Mouse (Mus musculus): Measurements from ENCODE around the gene Fcgr1. TPM values are rescaled to one million over a fixed set of nuclear protein-coding genes. Genes with fewer than 3 reads are reported as not detected.

Fcgr1 gene
- total RNA-seq, 2 experiments from 2014 or later, result 4.5 to 10.8 TPM

GRCm38 (mm10) chr3:96277800-96278624, 15.8 kb downstream of the Fcgr1 start:
- ATAC-seq (replicated peaks; ENCODE audit: low FRiP score, poor library complexity, severe bottlenecking), result peak; percentile 94

- ATAC-seq (replicated peaks; ENCODE audit: low FRiP score, poor library complexity, severe bottlenecking), result peak; percentile 62
These were observed 16.4 kb downstream of the Fcgr1 start for GRCm38 (mm10) chr3:96277428-96277799.

DNA sequence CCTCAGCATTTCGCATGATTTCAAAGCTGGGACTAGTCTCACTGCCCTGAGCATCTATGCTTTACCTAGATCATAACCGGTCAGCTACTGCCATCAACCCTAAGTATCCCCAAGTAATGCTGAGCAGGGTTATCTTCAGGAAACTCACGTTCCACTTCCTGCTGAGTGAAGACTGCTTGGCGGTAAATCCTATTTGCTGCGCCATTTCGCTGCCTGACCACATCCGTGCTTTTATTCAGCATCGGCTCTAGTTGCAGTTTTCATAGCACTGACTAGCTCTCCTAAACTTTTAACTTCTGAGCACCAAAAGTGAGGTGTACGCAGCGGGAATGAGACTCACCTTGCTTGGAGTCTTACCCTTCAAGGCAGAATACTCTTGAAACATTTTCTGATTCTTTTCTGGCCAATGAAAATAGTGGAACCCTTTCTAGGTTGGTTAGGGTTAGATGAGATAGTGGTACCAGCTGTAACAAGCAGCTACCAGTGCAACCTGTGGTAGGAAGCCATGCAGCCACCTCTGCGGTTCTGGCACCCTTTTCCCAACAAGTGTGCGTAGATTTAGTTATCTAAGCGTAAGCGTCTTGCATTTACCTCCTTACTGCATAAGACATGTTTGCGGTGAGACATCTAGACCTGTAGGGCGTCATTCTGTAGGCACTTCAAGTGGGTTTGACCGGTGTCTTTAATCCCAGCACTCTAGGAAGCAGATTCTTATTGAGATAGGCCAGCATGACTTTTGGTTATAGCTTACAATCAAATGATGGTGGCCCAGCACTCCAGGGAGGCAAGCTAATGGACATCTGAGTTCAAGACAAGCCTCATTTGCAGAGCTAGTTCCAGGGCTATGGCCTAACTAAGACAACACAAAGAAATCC, 19.9 kb downstream of the Fcgr1 start:
- no peak for ATAC-seq (replicated peaks; ENCODE audit: low FRiP score, poor library complexity, severe bottlenecking)

GRCm38 (mm10) chr3:96269511-96270474, 24.0 kb downstream of the Fcgr1 start, which contains the start of gene Hist2h2bb:
Gene Hist2h2bb, plus strand, starts transcription at chr3:96269752.
- ATAC-seq (replicated peaks; ENCODE audit: low FRiP score, poor library complexity, severe bottlenecking), result peak; percentile 88

DNA sequence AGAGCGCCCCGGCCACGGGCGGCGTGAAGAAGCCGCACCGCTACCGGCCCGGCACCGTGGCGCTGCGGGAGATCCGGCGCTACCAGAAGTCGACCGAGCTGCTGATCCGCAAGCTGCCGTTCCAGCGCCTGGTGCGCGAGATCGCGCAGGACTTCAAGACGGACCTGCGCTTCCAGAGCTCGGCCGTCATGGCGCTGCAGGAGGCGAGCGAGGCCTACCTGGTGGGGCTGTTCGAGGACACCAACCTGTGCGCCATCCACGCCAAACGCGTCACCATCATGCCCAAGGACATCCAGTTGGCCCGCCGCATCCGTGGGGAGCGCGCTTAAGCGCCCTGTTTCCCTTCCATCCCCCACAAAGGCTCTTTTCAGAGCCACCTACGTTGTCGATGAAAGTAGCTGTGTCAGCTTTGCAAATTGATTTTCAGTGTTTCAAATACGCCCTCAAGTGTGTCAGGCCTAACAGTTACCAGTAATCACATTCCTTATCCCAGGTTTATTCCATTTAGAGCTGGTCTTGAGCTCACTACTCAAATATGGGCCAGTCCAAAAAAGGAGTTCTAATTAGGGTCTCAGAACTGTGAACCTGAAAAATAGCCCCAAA, 24.9 kb downstream of the Fcgr1 start:
- ATAC-seq (replicated peaks; ENCODE audit: low FRiP score, poor library complexity, severe bottlenecking), result peak; percentile 33

DNA sequence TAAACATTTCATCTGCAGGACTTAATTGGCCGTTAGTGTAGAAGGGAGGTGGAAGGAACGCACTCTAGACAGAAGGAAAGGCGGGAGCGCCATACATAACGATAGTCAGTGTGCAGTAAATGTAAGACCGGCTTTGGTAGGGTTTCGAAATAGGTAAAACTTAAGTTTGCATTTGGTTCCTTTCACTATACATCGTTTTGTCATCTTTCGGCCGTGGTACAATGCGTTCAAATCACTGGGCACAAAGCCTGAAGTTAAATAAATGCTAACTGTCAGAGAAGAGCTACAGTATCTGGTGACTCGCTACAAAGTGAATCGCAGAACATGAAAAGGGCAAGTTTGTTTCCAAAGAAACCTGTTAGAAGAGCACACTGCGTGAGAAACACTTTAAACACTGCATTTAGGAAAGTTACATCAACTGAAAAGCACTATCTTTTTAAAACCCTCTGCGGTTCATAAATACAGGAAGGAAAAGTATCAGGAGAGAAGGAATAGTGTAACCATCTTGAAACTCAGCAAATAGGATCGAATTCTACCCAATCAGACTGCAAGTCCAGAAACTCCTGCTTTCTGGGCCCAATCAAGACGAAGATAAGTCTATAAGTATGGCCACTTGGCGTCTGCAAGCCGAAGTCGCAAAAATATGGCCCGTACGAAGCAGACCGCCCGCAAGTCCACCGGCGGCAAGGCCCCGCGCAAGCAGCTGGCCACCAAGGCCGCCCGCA, 25.6 kb downstream of the Fcgr1 start, which contains the start of gene Hist2h3b:
Hist2h3b (plus strand) TSS at position 604 of the 725 bp plus-strand sequence.
- ATAC-seq (replicated peaks; ENCODE audit: low FRiP score, poor library complexity, severe bottlenecking), result peak; percentile 64

- no peak for ATAC-seq (replicated peaks; ENCODE audit: low FRiP score, poor library complexity, severe bottlenecking)
These were observed 26.2 kb downstream of the Fcgr1 start for GRCm38 (mm10) chr3:96267541-96267940.

- ATAC-seq (replicated peaks; ENCODE audit: low FRiP score, poor library complexity, severe bottlenecking), result no peak
These were observed 27.5 kb downstream of the Fcgr1 start for GRCm38 (mm10) chr3:96266132-96266710.

- no peak for ATAC-seq (replicated peaks; ENCODE audit: low FRiP score, poor library complexity, severe bottlenecking)
These were observed 29.3 kb downstream of the Fcgr1 start for GRCm38 (mm10) chr3:96264404-96264949.

GRCm38 (mm10) chr3:96263558-96264403, 30.0 kb downstream of the Fcgr1 start:
- 0 out of 2 replicates have a peak, but pooled peaks have one; percentile 14 for ATAC-seq (replicated peaks; ENCODE audit: low FRiP score, poor library complexity, severe bottlenecking)

GRCm38 (mm10) chr3:96262979-96263550, 30.7 kb downstream of the Fcgr1 start, which contains the start of gene Hist2h4:
Gene Hist2h4, minus strand, starts transcription at chr3:96263311.
- ATAC-seq (replicated peaks; ENCODE audit: low FRiP score, poor library complexity, severe bottlenecking), result peak; percentile 71

DNA sequence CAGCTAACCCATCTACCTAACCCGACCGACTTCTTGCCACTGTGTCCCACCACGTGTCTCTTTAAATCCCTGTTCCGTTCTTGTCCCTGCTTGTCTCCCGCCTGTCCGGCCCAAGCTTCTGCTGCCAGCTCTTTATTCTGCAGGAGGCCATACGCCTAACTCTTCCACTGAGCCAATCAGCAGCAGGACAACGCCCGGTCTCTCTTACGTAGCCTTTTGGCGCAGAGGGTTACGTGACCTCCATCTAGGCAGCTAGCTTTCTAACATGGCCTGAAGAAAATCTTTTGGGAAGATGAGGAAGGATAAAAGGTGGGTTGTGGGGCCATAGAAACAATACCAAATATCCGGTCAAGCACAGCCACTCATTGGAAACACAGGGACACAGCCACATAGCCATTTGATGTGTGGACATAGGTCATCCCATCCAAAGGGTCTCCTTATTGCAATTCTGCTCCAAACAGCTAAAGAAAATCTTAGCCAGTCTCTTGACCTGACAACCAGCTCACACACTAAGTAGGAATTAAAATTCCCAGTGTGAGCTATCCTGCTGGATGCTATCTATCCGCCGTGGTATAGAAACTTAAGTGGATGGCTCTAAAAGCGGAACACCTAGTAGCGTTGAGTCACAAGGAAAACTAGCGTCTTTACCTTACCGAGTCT, 31.4 kb downstream of the Fcgr1 start:
- peak; percentile 80 for ATAC-seq (replicated peaks; ENCODE audit: low FRiP score, poor library complexity, severe bottlenecking)

GRCm38 (mm10) chr3:96261623-96262022, 32.1 kb downstream of the Fcgr1 start:
- no peak for ATAC-seq (replicated peaks; ENCODE audit: low FRiP score, poor library complexity, severe bottlenecking)

- no peak for ATAC-seq (replicated peaks; ENCODE audit: low FRiP score, poor library complexity, severe bottlenecking)
These were observed 33.5 kb downstream of the Fcgr1 start for GRCm38 (mm10) chr3:96260220-96260619.

DNA sequence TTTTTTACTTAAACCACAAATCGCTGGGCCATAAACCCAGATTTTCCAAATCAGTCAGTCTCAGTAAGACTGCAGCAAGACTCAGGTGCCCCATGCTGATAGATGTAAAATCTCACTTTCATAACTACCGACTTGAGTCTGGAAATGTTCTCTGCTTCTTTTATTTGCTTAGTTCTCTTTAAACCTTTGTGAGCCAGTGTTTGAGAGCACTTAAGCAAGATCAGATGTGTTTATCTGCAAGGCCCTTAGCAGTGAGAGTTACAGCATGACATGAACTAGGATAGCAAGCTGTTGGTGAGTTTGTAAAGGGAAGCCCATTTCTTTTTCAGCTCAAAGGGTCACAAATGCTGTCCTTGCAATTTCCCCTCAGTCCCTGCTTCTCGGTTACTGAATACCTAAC, 36.6 kb downstream of the Fcgr1 start:
- no peak for ATAC-seq (replicated peaks; ENCODE audit: low FRiP score, poor library complexity, severe bottlenecking)

Data from erythroblast, adult 5-6 weeks (primary cell).